Mouse (Mus musculus) heart, embryonic 10.5 days (tissue): ENCODE data around the gene Fam90a1a. TPM values are rescaled to one million over a fixed set of nuclear protein-coding genes. Genes with fewer than 3 reads are reported as not detected.
"Not testable (repeated sequence)": the region's sequence is repeated elsewhere in the genome, so short reads cannot be mapped to it uniquely, and the experiment has no call there.

Source experiments
- DNase-seq: peaks from one replicate; pipeline ENCODE4 v3.0.0-alpha.2; 2017; ENCODE audit warnings: low spot score
- H3K27ac ChIP-seq: fragments of 300-500 bp; sonication (generic); 2 replicates; pipeline ENCODE4 v1.5.1; 2016; ENCODE audit warnings: mild to moderate bottlenecking
- H3K27me3 ChIP-seq: fragments of 300-500 bp; sonication (generic); 2 replicates; pipeline ENCODE4 v1.6.1; 2016; ENCODE audit warnings: mild to moderate bottlenecking; ENCODE audit not compliant: poor library complexity, insufficient read depth, severe bottlenecking
- H3K36me3 ChIP-seq: fragments of 300-500 bp; sonication (generic); 2 replicates; pipeline ENCODE4 v1.6.1; 2016; ENCODE audit warnings: mild to moderate bottlenecking, moderate library complexity
- H3K4me1 ChIP-seq: fragments of 300-500 bp; sonication (generic); 2 replicates; pipeline ENCODE4 v1.6.1; 2016; ENCODE audit warnings: mild to moderate bottlenecking
- H3K4me3 ChIP-seq: fragments of 300-500 bp; sonication (generic); 2 replicates; pipeline ENCODE4 v1.5.1; 2016; ENCODE audit warnings: mild to moderate bottlenecking, moderate library complexity
- H3K9me3 ChIP-seq: fragments of 300-500 bp; sonication (generic); 2 replicates; pipeline ENCODE4 v1.6.1; 2016; ENCODE audit warnings: mild to moderate bottlenecking, moderate library complexity
- WGBS: fragments of 180-500 bp; shearing (Covaris S2); methylation state at CpG from one replicate; pipeline ENCODE4 v1.1.7; 2016; 5-methylcytosine and 5-hydroxymethylcytosine counted together
- polyA plus RNA-seq: library from polyadenylated mRNA; unstranded; fragments of >200 nt; fragmentation: Nextera tagmentation; extraction: Ambion mirVana; gene quantifications from 2 replicates; pipeline ENCODE4 v1.2.1, GENCODE M21; 2016

Fam90a1a gene
- not detected in 2 replicates for polyA plus RNA-seq

DNA sequence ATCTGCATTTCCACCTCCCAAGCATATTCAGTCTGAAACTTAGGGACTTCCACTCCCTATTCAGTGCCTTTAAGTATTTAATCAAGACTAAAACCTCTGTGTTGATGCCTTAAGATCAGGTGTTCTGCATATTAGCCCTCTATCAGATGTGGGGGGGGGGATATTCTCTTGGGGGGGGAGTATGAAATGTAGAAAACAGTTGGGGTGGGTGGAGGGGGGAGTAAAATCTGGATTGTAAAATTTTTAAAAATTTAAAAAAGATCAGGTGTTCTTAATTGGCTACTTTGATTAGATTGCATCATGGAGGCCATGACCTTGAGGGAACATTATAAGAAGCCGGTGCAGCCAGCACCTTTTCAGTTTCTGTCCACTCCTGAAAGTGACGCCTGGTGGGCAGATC, at the start of gene Fam90a1a:
Gene Fam90a1a, plus strand, starts transcription at position 301 of the 400 bp plus-strand sequence.
- no peaks in the 10 kb centered on the region for H3K9me3 ChIP-seq
- WGBS = 84% methylated on average over 2 of the region's 2 CpGs
- no peak for DNase-seq

GRCm38 (mm10) chr8:21911931-21912330, 46.6 kb upstream of the Fam90a1a start:
- H3K27ac ChIP-seq = no peak overlapping the region
- DNase-seq = no peak
- no peaks in the 10 kb centered on the region for H3K4me1 ChIP-seq
- 13% methylated on average over 1 of the region's 1 CpGs for WGBS
- H3K27me3 ChIP-seq = no peaks in the 10 kb centered on the region
- no peaks in the 10 kb centered on the region for H3K9me3 ChIP-seq
- no peak overlapping the region for H3K4me3 ChIP-seq
- no peaks in the 10 kb centered on the region for H3K36me3 ChIP-seq

More for the DNA sequence above, at the start of gene Fam90a1a:
- H3K4me3 ChIP-seq = no peak within 1 kb of the TSS
- no peak within 1 kb of the TSS for H3K27ac ChIP-seq
- H3K36me3 ChIP-seq = no peaks in the 10 kb centered on the region
- H3K27me3 ChIP-seq = no peaks in the 10 kb centered on the region
- H3K4me1 ChIP-seq = no peaks in the 10 kb centered on the region

GRCm38 (mm10) chr8:21912554-21912953, 46.0 kb upstream of the Fam90a1a start:
- Histone ChIP-seq H3K27ac (no peak overlapping the region), H3K4me3 (no peak overlapping the region), H3K27me3 (no peaks in the 10 kb centered on the region), H3K9me3 (no peaks in the 10 kb centered on the region), H3K36me3 (no peaks in the 10 kb centered on the region), H3K4me1 (no peaks in the 10 kb centered on the region)
- no peak for DNase-seq
- WGBS = 33% methylated on average over 2 of the region's 2 CpGs

GRCm38 (mm10) chr8:21915625-21916024, 42.9 kb upstream of the Fam90a1a start:
- Histone ChIP-seq H3K36me3 (no peaks in the 10 kb centered on the region), H3K27me3 (no peaks in the 10 kb centered on the region), H3K4me1 (no peaks in the 10 kb centered on the region), H3K9me3 (no peaks in the 10 kb centered on the region), H3K4me3 (no peak overlapping the region), H3K27ac (no peak overlapping the region)
- WGBS = 69% methylated on average over 3 of the region's 3 CpGs
- DNase-seq = no peak

DNA sequence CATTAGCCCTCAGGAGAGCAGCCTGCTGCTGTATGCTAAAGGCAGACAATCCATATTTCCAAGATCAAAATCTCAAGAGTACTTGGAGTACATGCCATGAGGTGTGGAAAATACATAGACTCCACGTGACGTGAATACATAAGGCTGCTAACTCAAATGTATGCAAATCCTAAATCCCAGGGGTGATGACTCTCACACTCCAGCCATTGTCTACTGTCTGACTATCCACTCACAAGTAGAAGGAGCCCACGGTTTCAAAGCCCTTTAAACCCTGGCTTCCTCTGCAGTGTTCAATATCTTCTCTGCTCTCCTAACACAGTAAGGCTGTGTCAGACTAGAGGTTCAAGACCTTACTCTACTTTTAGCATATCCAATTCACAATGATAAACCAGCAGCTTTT, 27.8 kb upstream of the Fam90a1a start:
- not testable (repeated sequence) for H3K4me3 ChIP-seq, H3K27me3 ChIP-seq, H3K9me3 ChIP-seq, H3K27ac ChIP-seq, H3K4me1 ChIP-seq, H3K36me3 ChIP-seq, DNase-seq
- 80% methylated on average over 3 of the region's 3 CpGs for WGBS

DNA sequence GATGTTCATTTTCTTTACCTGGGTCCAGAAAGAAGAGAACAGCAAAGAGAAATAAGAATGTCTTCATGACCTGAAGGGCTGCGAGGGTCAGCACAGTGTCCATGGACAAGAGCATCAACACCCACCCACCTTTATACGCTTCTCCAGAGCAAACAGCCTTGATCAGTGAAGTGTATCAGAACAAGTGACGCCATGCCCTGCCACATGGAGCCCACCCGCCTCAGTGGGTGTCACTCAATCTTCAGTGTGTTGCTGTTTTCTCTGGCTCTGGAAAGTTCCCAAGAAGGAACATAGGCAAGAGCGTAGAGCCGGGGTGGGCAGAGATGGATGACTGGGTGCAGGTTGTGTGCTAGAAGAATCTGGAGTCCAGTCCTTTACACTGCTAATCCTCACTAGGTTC, 25.9 kb upstream of the Fam90a1a start, which contains the start of gene Defb15:
Gene Defb15, minus strand, starts transcription at position 101 of the 400 bp plus-strand sequence.
- no peak for DNase-seq
- Histone ChIP-seq H3K27me3 (no peaks in the 10 kb centered on the region), H3K36me3 (no peaks in the 10 kb centered on the region), H3K9me3 (no peaks in the 10 kb centered on the region), H3K4me1 (peaks cover 4% of the 10 kb centered on the region; the same call in 1 of the 2 replicates), H3K27ac (no peak within 1 kb of the TSS), H3K4me3 (no peak within 1 kb of the TSS)
- WGBS = 88% methylated on average over 6 of the region's 6 CpGs

- H3K4me3 ChIP-seq, H3K27me3 ChIP-seq, H3K9me3 ChIP-seq, H3K4me1 ChIP-seq, H3K36me3 ChIP-seq, H3K27ac ChIP-seq, DNase-seq: not testable (repeated sequence)
- WGBS = 77% methylated on average over 4 of the region's 4 CpGs
These were observed 20.5 kb upstream of the Fam90a1a start, which contains the start of gene Defb35 for GRCm38 (mm10) chr8:21938052-21938451. Gene Defb35, plus strand, starts transcription at chr8:21938352.

DNA sequence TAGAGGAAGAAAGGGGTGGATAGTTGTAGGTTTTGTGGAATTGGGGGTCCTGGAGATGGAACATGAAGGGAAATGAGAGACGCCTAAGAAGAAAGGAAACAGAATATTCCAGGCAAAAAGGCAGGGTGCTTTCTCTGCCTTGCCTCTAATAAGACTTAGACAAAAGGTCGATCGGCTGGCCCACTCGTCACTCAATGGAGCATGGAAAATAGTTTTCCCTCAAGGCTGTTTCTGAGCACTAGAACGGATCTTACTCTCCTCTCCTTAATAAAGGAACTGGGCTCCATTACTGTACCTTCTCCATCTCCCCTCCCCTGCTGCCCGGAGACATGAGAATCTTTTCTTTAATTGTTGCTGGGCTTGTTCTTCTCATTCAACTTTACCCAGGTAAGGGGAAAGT, 12.1 kb upstream of the Fam90a1a start, which contains the start of gene Defb13:
Gene Defb13, plus strand, starts transcription at position 301 of the 400 bp plus-strand sequence.
- Histone ChIP-seq H3K4me3 (no peak within 1 kb of the TSS), H3K9me3 (no peaks in the 10 kb centered on the region), H3K4me1 (no peaks in the 10 kb centered on the region), H3K27me3 (no peaks in the 10 kb centered on the region), H3K27ac (no peak within 1 kb of the TSS), H3K36me3 (no peaks in the 10 kb centered on the region)
- DNase-seq = no peak
- 84% methylated on average over 6 of the region's 6 CpGs for WGBS

- Histone ChIP-seq H3K4me3 (no peak overlapping the region), H3K27me3 (no peaks in the 10 kb centered on the region), H3K27ac (no peak overlapping the region), H3K36me3 (no peaks in the 10 kb centered on the region), H3K4me1 (no peaks in the 10 kb centered on the region), H3K9me3 (no peaks in the 10 kb centered on the region)
- DNase-seq = no peak
- 71% methylated on average over 9 of the region's 9 CpGs for WGBS
These were observed 11.1 kb upstream of the Fam90a1a start for GRCm38 (mm10) chr8:21947311-21948017.

DNA sequence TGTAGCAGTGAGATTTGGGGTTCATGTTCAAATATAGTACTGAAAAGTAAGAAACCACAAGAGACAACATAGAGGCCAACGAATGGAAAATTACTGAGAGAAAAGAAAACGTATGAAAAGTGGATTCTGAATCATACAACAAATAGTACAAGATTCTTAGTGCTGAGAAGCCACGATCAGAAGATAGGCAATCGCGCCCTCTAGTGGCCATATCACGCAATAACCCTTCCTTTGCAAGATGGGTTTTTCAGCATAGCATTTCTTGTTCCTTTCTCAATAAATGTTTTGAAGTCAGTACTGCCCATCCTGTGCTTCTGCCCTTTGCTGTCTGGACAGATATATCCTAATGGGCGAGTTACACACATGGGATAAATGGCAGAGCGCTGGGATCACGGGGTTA, 3.2 kb upstream of the Fam90a1a start:
- WGBS = 8% methylated on average over 9 of the region's 9 CpGs
- DNase-seq = no peak
- H3K4me1 ChIP-seq = no peaks in the 10 kb centered on the region
- H3K4me3 ChIP-seq = no peak overlapping the region
- H3K27ac ChIP-seq = no peak overlapping the region
- H3K27me3 ChIP-seq = no peaks in the 10 kb centered on the region
- no peaks in the 10 kb centered on the region for H3K36me3 ChIP-seq
- no peaks in the 10 kb centered on the region for H3K9me3 ChIP-seq

GRCm38 (mm10) chr8:21956336-21956735, 2.2 kb upstream of the Fam90a1a start:
- Histone ChIP-seq H3K27me3 (no peaks in the 10 kb centered on the region), H3K4me1 (no peaks in the 10 kb centered on the region), H3K27ac (no peak overlapping the region), H3K9me3 (no peaks in the 10 kb centered on the region), H3K36me3 (no peaks in the 10 kb centered on the region), H3K4me3 (no peak overlapping the region)
- 85% methylated on average over 3 of the region's 3 CpGs for WGBS
- DNase-seq = no peak

DNA sequence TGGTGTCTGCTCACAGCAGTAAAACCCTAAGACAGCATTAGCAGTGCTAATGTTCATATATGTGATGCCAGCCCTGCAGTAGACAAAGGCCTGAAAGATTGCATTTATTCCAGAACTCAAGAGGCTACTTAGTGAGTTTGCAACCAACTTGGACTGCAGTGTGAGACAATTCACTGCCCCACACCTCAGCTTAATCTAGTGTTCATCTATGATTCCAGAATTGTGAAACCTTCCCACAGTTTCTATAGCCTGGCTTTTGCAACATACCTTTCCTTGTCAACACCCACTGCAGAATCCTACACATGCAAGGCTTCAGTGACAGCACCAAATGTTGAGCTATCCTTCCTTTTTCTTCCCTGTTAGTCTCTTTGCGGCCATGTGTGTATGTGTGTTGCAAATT, 8.1 kb downstream of the Fam90a1a start:
- Histone ChIP-seq H3K27ac (no peak overlapping the region), H3K27me3 (no peaks in the 10 kb centered on the region), H3K4me3 (no peak overlapping the region), H3K36me3 (no peaks in the 10 kb centered on the region), H3K4me1 (no peaks in the 10 kb centered on the region), H3K9me3 (no peaks in the 10 kb centered on the region)
- no peak for DNase-seq
- 91% methylated on average over 1 of the region's 1 CpGs for WGBS

GRCm38 (mm10) chr8:21969475-21969874, 11.0 kb downstream of the Fam90a1a start, which contains the start of gene Ccdc70:
Gene Ccdc70, plus strand, starts transcription at chr8:21969775.
- 87% methylated on average over 3 of the region's 3 CpGs for WGBS

More at GRCm38 (mm10) chr8:21969475-21969874, 11.0 kb downstream of the Fam90a1a start, which contains the start of gene Ccdc70:
- no peak within 1 kb of the TSS for H3K27ac ChIP-seq
- H3K4me3 ChIP-seq = no peak within 1 kb of the TSS
- no peaks in the 10 kb centered on the region for H3K4me1 ChIP-seq
- H3K36me3 ChIP-seq = no peaks in the 10 kb centered on the region
- no peak for DNase-seq
- H3K27me3 ChIP-seq = no peaks in the 10 kb centered on the region
- H3K9me3 ChIP-seq = no peaks in the 10 kb centered on the region
